Mouse (Mus musculus): ENCODE results near the gene Stxbp2.
A peak's percentile ranks its signal among the peaks of the same experiment; 100 is the strongest.

The Stxbp2 gene

GRCm38 (mm10) chr8:3631478-3631875, 722 bp downstream of the Stxbp2 start:
- no peak for DNase-seq (ENCODE audit: low spot score in 2 of 2)

GRCm38 (mm10) chr8:3645804-3646203, 15.0 kb downstream of the Stxbp2 start:
- DNase-seq (ENCODE audit: low spot score in 2 of 2) = no peak

- DNase-seq (ENCODE audit: low spot score in 2 of 2) = no peak
These were observed 16.2 kb downstream of the Stxbp2 start for GRCm38 (mm10) chr8:3646824-3647531.

GRCm38 (mm10) chr8:3647561-3647960, 16.8 kb downstream of the Stxbp2 start:
- DNase-seq (ENCODE audit: low spot score in 2 of 2) = no peak

- no peak for DNase-seq (ENCODE audit: low spot score in 2 of 2)
These were observed 17.5 kb downstream of the Stxbp2 start for GRCm38 (mm10) chr8:3648268-3648667.

GRCm38 (mm10) chr8:3648990-3649389, 18.2 kb downstream of the Stxbp2 start:
- no peak for DNase-seq (ENCODE audit: low spot score in 2 of 2)

GRCm38 (mm10) chr8:3652845-3653244, 22.1 kb downstream of the Stxbp2 start:
- DNase-seq (ENCODE audit: low spot score in 2 of 2) = no peak

- peak; percentile 25 to 31 for DNase-seq (ENCODE audit: low spot score in 2 of 2)
These were observed 24.2 kb downstream of the Stxbp2 start for GRCm38 (mm10) chr8:3654726-3655508.

GRCm38 (mm10) chr8:3655526-3655925, 24.8 kb downstream of the Stxbp2 start, which contains the start of gene Retn:
Gene Retn, plus strand, starts transcription at chr8:3655770.
- DNase-seq (ENCODE audit: low spot score in 2 of 2) = no peak

- peak; percentile 47 to 51 for DNase-seq (ENCODE audit: low spot score in 2 of 2)
These were observed 26.1 kb downstream of the Stxbp2 start for GRCm38 (mm10) chr8:3656725-3657381.

- no peak for DNase-seq (ENCODE audit: low spot score in 2 of 2)
These were observed 30.1 kb downstream of the Stxbp2 start for GRCm38 (mm10) chr8:3660889-3661288.

GRCm38 (mm10) chr8:3664405-3664804, 33.6 kb downstream of the Stxbp2 start:
- no peak for DNase-seq (ENCODE audit: low spot score in 2 of 2)

GRCm38 (mm10) chr8:3665507-3665906, 34.8 kb downstream of the Stxbp2 start, which contains the start of gene Mcemp1:
Gene Mcemp1, plus strand, starts transcription at chr8:3665754.
- DNase-seq (ENCODE audit: low spot score in 2 of 2) = no peak

- no peak for DNase-seq (ENCODE audit: low spot score in 2 of 2)
These were observed 39.6 kb downstream of the Stxbp2 start for GRCm38 (mm10) chr8:3670388-3670787.

GRCm38 (mm10) chr8:3671980-3672491, 41.3 kb downstream of the Stxbp2 start, which contains the start of gene Fcor:
Gene Fcor, minus strand, starts transcription at chr8:3672362.
- peak; percentile 92 to 93 for DNase-seq (ENCODE audit: low spot score in 2 of 2)

GRCm38 (mm10) chr8:3674671-3675070, 43.9 kb downstream of the Stxbp2 start:
- DNase-seq (ENCODE audit: low spot score in 2 of 2) = no peak

- DNase-seq (ENCODE audit: low spot score in 2 of 2) = peak; percentile 94 to 96
These were observed 45.6 kb downstream of the Stxbp2 start, which contains the start of gene Trappc5 for GRCm38 (mm10) chr8:3676131-3676992. Gene Trappc5, plus strand, starts transcription at chr8:3676299.

GRCm38 (mm10) chr8:3676993-3677579, 46.3 kb downstream of the Stxbp2 start:
- DNase-seq (ENCODE audit: low spot score in 2 of 2) = peak in 1 of 2 experiments; percentile 16

- no peak for DNase-seq (ENCODE audit: low spot score in 2 of 2)
These were observed 48.1 kb downstream of the Stxbp2 start for GRCm38 (mm10) chr8:3678831-3679230.

- DNase-seq (ENCODE audit: low spot score in 2 of 2) = no peak
These were observed 48.5 kb downstream of the Stxbp2 start for GRCm38 (mm10) chr8:3679236-3679635.

- DNase-seq (ENCODE audit: low spot score in 2 of 2) = no peak
These were observed 48.9 kb downstream of the Stxbp2 start for GRCm38 (mm10) chr8:3679656-3680055.

Data from right cerebral cortex, adult 2 months (tissue).